Mouse (Mus musculus): ENCODE results near the gene Rtf2.

Gene Rtf2

GRCm38 (mm10) chr2:172484696-172485370 lies 44.5 kb downstream of the Rtf2 start:
- DNase-seq (ENCODE audit: low spot score) = no peak

DNA sequence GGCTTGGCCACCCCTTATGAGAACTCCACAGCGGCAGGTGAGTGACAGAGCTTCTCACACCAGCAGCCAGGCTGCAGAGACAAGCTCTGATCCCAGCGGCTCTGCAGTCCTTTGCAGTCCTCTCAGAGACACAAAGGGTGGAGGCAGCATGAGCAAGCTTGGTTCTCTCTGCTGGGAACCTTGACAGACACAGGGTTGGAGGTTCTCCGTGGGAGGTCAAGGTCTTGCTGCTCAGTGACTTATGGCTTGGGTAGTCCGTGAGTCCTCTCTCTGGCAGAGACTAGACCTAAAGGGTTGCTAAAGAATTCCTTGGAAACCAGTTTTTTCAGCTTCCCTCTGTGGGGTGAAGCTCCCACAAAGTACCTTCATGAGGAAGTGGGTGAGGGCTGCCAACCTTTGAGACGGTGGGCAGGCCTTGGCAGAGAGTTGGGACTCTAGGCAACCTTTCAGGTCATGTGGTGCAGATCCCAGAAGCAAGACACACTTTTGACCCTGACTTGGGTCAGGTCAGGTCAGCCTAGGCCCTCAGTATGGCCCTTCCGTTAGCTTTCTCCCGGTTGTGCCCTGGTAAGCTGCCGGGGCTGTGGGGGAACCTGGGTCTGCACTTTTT lies 56.5 kb downstream of the Rtf2 start:
- DNase-seq (ENCODE audit: low spot score) = no peak

- no peak for DNase-seq (ENCODE audit: low spot score)
These were observed 58.5 kb downstream of the Rtf2 start for GRCm38 (mm10) chr2:172498823-172499222.

DNA sequence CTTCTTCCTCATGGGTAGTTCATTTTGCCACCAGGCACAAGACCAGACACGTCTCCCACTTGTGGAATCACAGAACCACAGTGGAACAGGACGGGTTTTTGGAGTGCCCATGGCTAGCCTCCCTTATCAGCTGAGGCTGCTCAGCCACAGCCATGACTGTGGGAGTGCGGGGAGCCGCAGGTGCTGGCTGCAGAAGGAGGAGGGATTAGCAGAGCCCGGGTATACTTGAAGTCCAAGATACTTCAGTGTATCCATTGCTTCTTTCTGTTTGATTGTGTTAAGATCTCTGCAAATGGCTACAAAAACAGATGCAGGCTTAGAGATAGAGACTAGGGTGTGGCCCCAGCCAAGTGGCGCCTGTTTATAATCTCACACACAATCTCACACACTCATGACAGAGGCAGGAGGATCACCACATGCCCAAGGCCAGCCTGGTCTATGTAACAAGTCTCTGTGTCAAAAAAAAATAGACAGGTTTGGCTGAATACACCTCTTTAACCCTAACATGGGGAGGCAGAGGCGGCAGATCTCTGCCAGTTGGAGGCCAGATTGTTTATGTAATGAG lies 60.5 kb downstream of the Rtf2 start:
- peak; percentile 27 for DNase-seq (ENCODE audit: low spot score)

DNA sequence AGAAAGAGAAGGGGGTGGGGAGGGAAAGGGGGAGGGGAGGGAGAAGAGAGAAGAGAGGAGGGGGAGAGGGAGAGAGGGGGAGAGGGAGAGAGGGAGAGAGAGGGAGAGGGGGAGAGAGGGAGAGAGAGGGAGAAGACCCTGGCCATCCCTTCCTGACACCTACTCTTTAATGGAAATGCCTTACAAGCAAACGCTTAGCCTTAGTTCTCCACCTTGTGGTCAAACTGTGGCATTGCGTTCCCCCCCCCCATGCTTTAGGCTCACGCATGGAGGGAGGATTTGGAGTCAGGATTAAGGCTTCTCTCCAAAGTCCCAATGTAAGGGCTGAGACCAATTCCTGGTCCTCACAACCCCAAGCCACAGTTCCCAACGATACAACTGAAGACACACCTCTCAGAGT lies 61.0 kb downstream of the Rtf2 start:
- DNase-seq (ENCODE audit: low spot score) = no peak

DNA sequence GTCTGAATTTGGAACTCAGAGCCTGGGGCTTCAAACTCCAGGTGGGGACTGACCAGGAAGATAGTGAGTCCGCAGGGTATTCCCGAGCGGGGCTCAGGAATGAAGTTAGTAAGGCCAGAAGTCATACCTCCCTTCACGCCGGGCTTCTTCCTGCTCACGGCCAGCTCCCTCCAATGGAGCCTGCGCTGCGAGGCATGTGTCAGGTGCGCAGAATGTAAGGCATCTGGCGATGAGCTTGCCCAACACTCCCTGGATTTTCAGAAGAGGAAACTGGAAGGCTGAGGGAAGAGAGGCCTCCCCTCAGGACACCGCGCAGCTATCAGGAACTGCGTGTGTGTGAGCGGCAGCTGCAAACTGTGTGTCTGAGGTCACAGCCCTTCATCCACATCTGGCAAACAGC lies 61.8 kb downstream of the Rtf2 start:
- no peak for DNase-seq (ENCODE audit: low spot score)

- DNase-seq (ENCODE audit: low spot score) = peak; percentile 16
These were observed 65.8 kb downstream of the Rtf2 start for GRCm38 (mm10) chr2:172506121-172506520.

DNA sequence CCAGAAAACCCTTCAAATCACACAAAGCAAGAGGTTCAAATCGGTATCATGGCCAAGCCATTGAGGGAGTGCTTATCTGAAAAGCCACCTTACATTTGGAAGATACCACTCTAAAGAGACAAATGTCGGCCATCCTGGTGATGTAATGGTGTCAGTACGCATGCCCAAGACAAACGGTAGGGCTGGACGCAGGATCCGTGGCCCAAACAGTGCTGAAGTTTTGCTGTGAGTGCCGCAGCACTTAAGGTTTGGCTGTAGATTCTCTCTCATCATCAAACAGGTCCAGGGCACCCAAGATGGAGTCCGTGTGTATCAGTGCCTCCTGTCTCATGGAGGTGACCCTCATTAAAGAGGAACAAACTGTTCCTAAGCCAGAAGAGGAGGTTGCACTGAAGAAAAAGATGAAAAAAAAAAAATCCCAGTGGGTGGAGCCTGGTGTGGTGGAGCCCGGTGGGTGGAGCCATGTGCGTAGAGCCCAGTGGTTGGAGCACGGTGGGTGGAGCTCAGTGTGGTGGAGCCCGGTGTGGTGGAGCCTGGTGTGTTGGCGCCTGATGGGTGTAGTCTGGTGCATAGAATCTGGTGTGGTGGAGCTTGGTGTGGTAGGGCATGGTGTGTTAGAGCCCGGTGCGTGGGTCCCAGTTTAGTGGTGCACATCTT lies 69.8 kb downstream of the Rtf2 start:
- no peak for DNase-seq (ENCODE audit: low spot score)

GRCm38 (mm10) chr2:172510899-172511298 lies 70.5 kb downstream of the Rtf2 start:
- DNase-seq (ENCODE audit: low spot score) = no peak

DNA sequence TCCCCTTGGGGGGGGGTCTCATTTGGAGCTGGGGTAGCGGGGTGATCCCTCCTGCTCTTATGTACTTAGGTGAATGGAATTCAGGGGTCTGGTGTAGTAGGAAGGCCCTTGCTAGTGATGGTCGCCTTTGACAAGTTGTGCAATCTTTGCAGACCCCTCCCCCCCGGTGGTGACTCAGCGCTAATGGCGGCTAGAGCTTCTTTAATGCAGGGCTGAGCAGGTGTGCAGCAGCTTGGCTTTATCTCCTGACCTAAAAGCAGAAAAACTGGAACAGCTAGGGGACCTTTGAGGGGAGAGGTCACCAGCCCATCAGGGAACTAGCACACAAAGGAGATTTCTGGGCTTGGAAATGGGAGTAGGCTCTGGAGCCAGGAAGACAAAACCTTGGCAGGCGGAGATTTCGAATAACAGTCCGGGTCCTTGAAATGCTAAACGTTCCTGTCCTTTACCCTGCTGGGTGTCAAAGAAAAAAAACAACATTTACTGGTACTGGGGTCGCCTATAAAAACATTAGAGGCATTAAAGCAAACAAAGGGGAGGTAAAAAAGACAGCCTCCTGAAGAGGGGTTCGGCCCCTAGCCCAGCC lies 76.1 kb downstream of the Rtf2 start:
- no peak for DNase-seq (ENCODE audit: low spot score)
